ENCODE assay signal across 11 mouse cellular contexts in genomic region chr11:35626161-35626885, GRCm38 (mm10).
DNase-seq lines count a peak whose midpoint lies in the region; ATAC-seq and TF ChIP-seq lines count a peak whose summit lies in the region.
"Had no signal": no experiment of that assay in that cellular context is flagged by ENCODE, and none has a peak within 500 bp of the region (broad histone marks: within the 10 kb centered on the region; RNA-seq: fewer than 3 reads in every experiment).

No protein-coding gene starts in this region.

- 84% methylated on average over 10 of the region's 10 CpGs for WGBS in intestine, embryonic 15.5 days
- 86% methylated on average over 10 of the region's 10 CpGs for WGBS in intestine, postnatal 0 days
- WGBS in neural tube, embryonic 15.5 days = 68% methylated on average over 10 of the region's 10 CpGs

- H3K4me3 ChIP-seq in intestine, embryonic 15.5 days (replicated peaks) = no peak overlapping the region
- no peak overlapping the region for H3K4me3 ChIP-seq in intestine, postnatal 0 days (ENCODE audit: low read depth, low read length)
- no peak overlapping the region for H3K4me3 ChIP-seq in neural tube, embryonic 15.5 days (replicated peaks)
- H3K4me3 ChIP-seq: hindbrain, embryonic 15.5 days; lung, embryonic 15.5 days had no signal

- ATAC-seq in intestine, embryonic 15.5 days = 0 out of 2 replicates have a peak, but pooled peaks have one; percentile 31
- no peak for ATAC-seq in intestine, postnatal 0 days
- ATAC-seq in neural tube, embryonic 15.5 days (ENCODE audit: low FRiP score) = no peak

- no peak overlapping the region for H3K4me2 ChIP-seq in intestine, embryonic 15.5 days (replicated peaks)
- H3K4me2 ChIP-seq in intestine, postnatal 0 days (replicated peaks; ENCODE audit: low read depth) = no peak overlapping the region
- no peak overlapping the region for H3K4me2 ChIP-seq in neural tube, embryonic 15.5 days
- H3K4me2 ChIP-seq: hindbrain, embryonic 15.5 days; lung, embryonic 15.5 days had no signal

- no peaks in the 10 kb centered on the region for H3K27me3 ChIP-seq in intestine, embryonic 15.5 days (replicated peaks)
- no peaks in the 10 kb centered on the region for H3K27me3 ChIP-seq in intestine, postnatal 0 days (replicated peaks; ENCODE audit: control insufficient read depth, insufficient read depth, low read length)
- no peaks in the 10 kb centered on the region for H3K27me3 ChIP-seq in neural tube, embryonic 15.5 days (replicated peaks)
- H3K27me3 ChIP-seq: hindbrain, embryonic 15.5 days; lung, embryonic 15.5 days had no signal

- no peak overlapping the region for H3K9ac ChIP-seq in intestine, embryonic 15.5 days
- H3K9ac ChIP-seq in intestine, postnatal 0 days (ENCODE audit: low read depth, low read length) = no peak overlapping the region
- no peak overlapping the region for H3K9ac ChIP-seq in neural tube, embryonic 15.5 days (replicated peaks)
- H3K9ac ChIP-seq: hindbrain, embryonic 15.5 days; lung, embryonic 15.5 days had no signal

- no peak overlapping the region for H3K27ac ChIP-seq in intestine, embryonic 15.5 days
- H3K27ac ChIP-seq in intestine, postnatal 0 days (ENCODE audit: low read depth, low read length) = no peak overlapping the region
- H3K27ac ChIP-seq in neural tube, embryonic 15.5 days (replicated peaks) = no peak overlapping the region
- H3K27ac ChIP-seq: hindbrain, embryonic 15.5 days; lung, embryonic 15.5 days had no signal

- peak; percentile 83 for DNase-seq in adrenal gland, adult 8-10 months
- peak; percentile 51 for DNase-seq in heart, adult 8-10 months (ENCODE audit: low spot score)
- DNase-seq in kidney, postnatal 25 days = peak; percentile 38 to 56
- DNase-seq in yolk sac, embryonic 10.5 days (ENCODE audit: low spot score) = no peak
- no peak for DNase-seq in Muller cell, postnatal 12 days (ENCODE audit: inconsistent ontology term)
- DNase-seq: thymus, postnatal 14 days had no signal

- H3K36me3 ChIP-seq in intestine, embryonic 15.5 days = no peaks in the 10 kb centered on the region
- H3K36me3 ChIP-seq in intestine, postnatal 0 days (ENCODE audit: control insufficient read depth, insufficient read depth) = no peaks in the 10 kb centered on the region
- H3K36me3 ChIP-seq in neural tube, embryonic 15.5 days = peaks cover 6% of the 10 kb centered on the region; the same call in 1 of the 2 replicates

- H3K4me1 ChIP-seq in intestine, embryonic 15.5 days (replicated peaks) = no peaks in the 10 kb centered on the region
- H3K4me1 ChIP-seq in intestine, postnatal 0 days (replicated peaks; ENCODE audit: control insufficient read depth, insufficient read depth, low read length) = no peaks in the 10 kb centered on the region
- peaks cover 9% of the 10 kb centered on the region; the same call in 1 of the 2 replicates for H3K4me1 ChIP-seq in neural tube, embryonic 15.5 days
- H3K4me1 ChIP-seq: lung, embryonic 15.5 days had no signal

- no peaks in the 10 kb centered on the region for H3K9me3 ChIP-seq in intestine, embryonic 15.5 days
- H3K9me3 ChIP-seq in intestine, postnatal 0 days (ENCODE audit: control insufficient read depth) = no peaks in the 10 kb centered on the region
- no peaks in the 10 kb centered on the region for H3K9me3 ChIP-seq in neural tube, embryonic 15.5 days (replicated peaks)
- H3K9me3 ChIP-seq: hindbrain, embryonic 15.5 days; lung, embryonic 15.5 days had no signal

- no peak for TF ChIP-seq CTCF in intestine, postnatal 0 days (IDR thresholded peaks at IDR 0.05; ENCODE audit: low read depth)

Comparison
In these comparisons a context has a peak if more than half of its experiments do, and no peak if none do; other contexts are left out.
1. DNase-seq: peak in adrenal gland, adult 8-10 months (single experiment), heart, adult 8-10 months (single experiment) and kidney, postnatal 25 days (2 of 2); none in yolk sac, embryonic 10.5 days (single experiment) and Muller cell, postnatal 12 days (single experiment).